Mouse (Mus musculus): ENCODE results near the gene Lrrc42. TPM values are rescaled to one million over a fixed set of nuclear protein-coding genes. Genes with fewer than 3 reads are reported as not detected.

Gene Lrrc42
- polyA plus RNA-seq, 1 experiment = 0.53 TPM

DNA sequence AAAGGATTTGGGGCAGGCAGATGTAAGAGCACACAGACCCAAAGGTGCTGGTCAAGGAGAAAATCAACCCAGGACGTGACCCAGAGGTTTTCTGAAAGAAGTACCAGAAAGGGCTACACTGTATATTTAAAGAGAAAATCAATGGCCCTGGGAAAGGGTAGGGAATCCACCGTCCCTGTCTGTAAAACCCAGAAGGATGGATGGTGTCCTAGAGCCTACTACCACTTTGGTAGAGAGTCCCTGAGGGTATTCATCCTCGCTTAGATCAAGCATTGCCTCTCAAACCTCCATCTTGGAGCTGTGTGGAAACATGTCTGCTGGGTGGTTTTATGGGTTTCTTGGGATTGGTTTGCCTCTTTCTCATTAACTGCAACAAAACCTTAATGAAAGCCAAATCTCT lies 1.1 kb upstream of the Lrrc42 start:
- Histone ChIP-seq H3K4me3 (replicated peaks) (peak overlapping the region; percentile 84), H3K4me1 (ENCODE audit: control insufficient read depth) (peaks cover 42% of the 10 kb centered on the region), H3K36me3 (ENCODE audit: control insufficient read depth) (no peaks in the 10 kb centered on the region), H3K27me3 (ENCODE audit: control insufficient read depth) (peaks cover 3% of the 10 kb centered on the region; the same call in 1 of the 2 replicates), H3K9me3 (ENCODE audit: control insufficient read depth, low read length) (no peaks in the 10 kb centered on the region)
- TF ChIP-seq GATA1 (IDR thresholded peaks at IDR 0.05; ENCODE audit: low read length) (no peak), TAL1 (IDR thresholded peaks at IDR 0.05; ENCODE audit: low read length) (no peak)

DNA sequence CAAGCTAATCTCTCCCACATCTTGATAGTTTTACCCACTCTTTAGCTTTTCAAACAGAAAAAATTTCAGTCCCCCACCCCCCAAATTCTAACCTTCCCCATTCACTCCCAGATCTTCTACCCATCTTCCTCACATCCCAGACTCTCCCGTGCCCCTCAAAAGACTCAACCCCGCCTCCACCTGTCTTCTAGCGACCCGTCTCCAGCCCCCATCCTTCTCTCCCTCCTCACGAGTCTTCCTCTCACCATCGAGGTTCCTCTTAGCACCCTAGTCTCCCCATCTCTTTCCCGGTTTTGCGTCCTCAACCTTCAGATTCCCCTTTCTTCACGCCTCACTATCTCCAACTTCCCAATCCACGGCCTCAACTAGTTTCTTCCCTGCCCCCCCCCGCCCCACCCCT lies 810 bp downstream of the Lrrc42 start:
- Histone ChIP-seq H3K4me3 (replicated peaks) (peak overlapping the region; percentile 84), H3K27me3 (ENCODE audit: control insufficient read depth) (peaks cover 3% of the 10 kb centered on the region; the same call in 1 of the 2 replicates), H3K9me3 (ENCODE audit: control insufficient read depth, low read length) (no peaks in the 10 kb centered on the region), H3K36me3 (ENCODE audit: control insufficient read depth) (0 out of 2 replicates have a peak, but pooled peaks cover 1% of the 10 kb centered on the region), H3K4me1 (ENCODE audit: control insufficient read depth) (peaks cover 47% of the 10 kb centered on the region)
- TF ChIP-seq GATA1 (IDR thresholded peaks at IDR 0.05; ENCODE audit: low read length) (no peak), TAL1 (IDR thresholded peaks at IDR 0.05; ENCODE audit: low read length) (no peak)

DNA sequence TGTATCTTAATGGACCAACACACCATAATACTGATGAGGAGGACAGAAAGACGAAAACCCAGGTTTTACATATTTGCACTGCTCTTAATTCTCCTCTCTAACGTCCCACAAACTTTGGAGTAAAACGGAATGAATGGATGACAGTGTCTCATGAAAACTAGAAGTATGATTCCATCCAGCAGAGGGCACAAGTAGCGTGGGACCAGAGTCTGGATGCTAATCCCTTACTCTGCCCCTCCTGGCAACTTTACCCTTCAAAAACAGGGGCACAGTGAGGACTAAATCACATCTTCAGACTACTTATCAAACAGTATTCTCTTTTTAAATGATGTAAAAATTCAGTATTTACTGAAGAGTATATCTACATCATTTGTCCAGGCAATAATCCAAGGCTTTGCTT lies 2.8 kb downstream of the Lrrc42 start:
- no peak for TF ChIP-seq GATA1 (IDR thresholded peaks at IDR 0.05; ENCODE audit: low read length)
- no peak for TF ChIP-seq TAL1 (IDR thresholded peaks at IDR 0.05; ENCODE audit: low read length)
- Histone ChIP-seq H3K4me3 (replicated peaks) (no peak overlapping the region), H3K36me3 (ENCODE audit: control insufficient read depth) (peaks cover 8% of the 10 kb centered on the region), H3K4me1 (ENCODE audit: control insufficient read depth) (peaks cover 48% of the 10 kb centered on the region), H3K27me3 (ENCODE audit: control insufficient read depth) (peaks cover 3% of the 10 kb centered on the region; the same call in 1 of the 2 replicates), H3K9me3 (ENCODE audit: control insufficient read depth, low read length) (no peaks in the 10 kb centered on the region)

DNA sequence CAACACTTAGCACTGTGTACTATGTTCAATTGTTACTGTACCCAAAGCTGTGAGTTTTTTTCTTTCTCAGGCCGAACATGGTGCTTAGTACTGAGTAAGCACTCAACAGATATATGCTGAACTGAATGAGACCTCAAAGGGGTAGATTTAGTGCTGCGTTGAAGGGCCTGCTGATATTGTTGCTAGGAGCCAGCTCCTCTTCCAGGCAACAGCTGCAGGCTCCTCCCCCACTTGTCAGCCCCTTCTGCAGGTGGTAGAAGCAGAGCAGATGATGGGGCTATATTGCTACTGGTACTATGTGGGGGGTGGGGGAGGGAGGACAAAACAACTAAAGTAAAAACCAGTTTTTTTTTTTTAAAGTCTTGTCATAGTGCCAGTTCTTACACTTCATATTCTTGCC lies 3.9 kb downstream of the Lrrc42 start:
- Histone ChIP-seq H3K9me3 (ENCODE audit: control insufficient read depth, low read length) (no peaks in the 10 kb centered on the region), H3K36me3 (ENCODE audit: control insufficient read depth) (peaks cover 13% of the 10 kb centered on the region), H3K4me1 (ENCODE audit: control insufficient read depth) (peaks cover 47% of the 10 kb centered on the region), H3K27me3 (ENCODE audit: control insufficient read depth) (peaks cover 2% of the 10 kb centered on the region; the same call in 1 of the 2 replicates), H3K4me3 (replicated peaks) (no peak overlapping the region)
- TF ChIP-seq TAL1 (IDR thresholded peaks at IDR 0.05; ENCODE audit: low read length) = no peak

DNA sequence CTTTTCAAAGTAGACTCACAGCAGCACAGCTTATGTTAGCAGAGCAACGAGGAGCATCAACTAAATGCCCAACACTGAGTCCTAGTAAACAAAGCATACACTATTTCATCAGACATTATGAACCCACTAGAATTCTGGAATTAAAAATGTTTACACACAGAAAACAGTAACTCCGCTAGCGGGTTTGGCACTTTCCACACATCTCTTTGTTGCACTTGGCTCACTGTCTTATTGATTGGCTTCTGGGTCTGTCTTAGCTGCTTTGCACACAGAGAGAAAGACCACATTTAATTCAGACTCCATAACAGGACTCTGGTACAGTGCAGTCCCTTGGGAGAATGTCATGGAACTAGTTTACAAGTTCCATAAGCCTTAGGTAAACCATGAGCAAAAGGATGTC lies 5.3 kb downstream of the Lrrc42 start:
- peaks cover 41% of the 10 kb centered on the region for H3K4me1 ChIP-seq (ENCODE audit: control insufficient read depth)
- TF ChIP-seq GATA1 (IDR thresholded peaks at IDR 0.05; ENCODE audit: low read length) (no peak), TAL1 (IDR thresholded peaks at IDR 0.05; ENCODE audit: low read length) (no peak)
- H3K9me3 ChIP-seq (ENCODE audit: control insufficient read depth, low read length) = no peaks in the 10 kb centered on the region

GRCm38 (mm10) chr4:107247110-107247509 lies 6.2 kb downstream of the Lrrc42 start:
- H3K4me1 ChIP-seq (ENCODE audit: control insufficient read depth) = peaks cover 31% of the 10 kb centered on the region
- no peak for TF ChIP-seq GATA1 (IDR thresholded peaks at IDR 0.05; ENCODE audit: low read length)
- no peak for TF ChIP-seq TAL1 (IDR thresholded peaks at IDR 0.05; ENCODE audit: low read length)

More for the DNA sequence above, 5.3 kb downstream of the Lrrc42 start:
- Histone ChIP-seq H3K36me3 (ENCODE audit: control insufficient read depth) (peaks cover 18% of the 10 kb centered on the region), H3K4me3 (replicated peaks) (no peak overlapping the region), H3K27me3 (ENCODE audit: control insufficient read depth) (no peaks in the 10 kb centered on the region)

DNA sequence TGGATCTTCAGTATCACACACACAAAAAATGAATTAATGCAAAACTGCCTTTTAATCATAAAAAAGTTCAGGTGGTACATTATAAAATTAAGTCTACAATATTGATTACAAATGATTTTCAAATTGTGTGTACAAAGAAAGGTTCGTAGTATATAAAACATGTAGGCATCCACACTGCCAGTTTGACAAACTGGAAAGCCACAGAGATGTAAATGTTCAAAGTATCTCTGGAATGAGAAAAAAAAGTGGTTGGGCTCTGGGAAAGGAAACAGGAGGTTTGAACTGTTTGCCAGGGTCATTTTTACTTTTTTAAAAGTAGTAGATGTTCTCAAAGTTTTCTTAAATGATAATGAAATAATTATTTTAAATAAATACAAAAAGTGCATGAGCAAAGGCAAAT lies 7.3 kb downstream of the Lrrc42 start:
- Histone ChIP-seq H3K4me3 (replicated peaks) (no peak overlapping the region), H3K9me3 (ENCODE audit: control insufficient read depth, low read length) (no peaks in the 10 kb centered on the region), H3K4me1 (ENCODE audit: control insufficient read depth) (peaks cover 21% of the 10 kb centered on the region), H3K27me3 (ENCODE audit: control insufficient read depth) (no peaks in the 10 kb centered on the region), H3K36me3 (ENCODE audit: control insufficient read depth) (peaks cover 20% of the 10 kb centered on the region)
- no peak for TF ChIP-seq GATA1 (IDR thresholded peaks at IDR 0.05; ENCODE audit: low read length)
- no peak for TF ChIP-seq TAL1 (IDR thresholded peaks at IDR 0.05; ENCODE audit: low read length)

More at GRCm38 (mm10) chr4:107247110-107247509, 6.2 kb downstream of the Lrrc42 start:
- Histone ChIP-seq H3K27me3 (ENCODE audit: control insufficient read depth) (no peaks in the 10 kb centered on the region), H3K9me3 (ENCODE audit: control insufficient read depth, low read length) (no peaks in the 10 kb centered on the region), H3K36me3 (ENCODE audit: control insufficient read depth) (peaks cover 18% of the 10 kb centered on the region), H3K4me3 (replicated peaks) (no peak overlapping the region)

- Histone ChIP-seq H3K27me3 (ENCODE audit: control insufficient read depth) (no peaks in the 10 kb centered on the region), H3K4me1 (ENCODE audit: control insufficient read depth) (peaks cover 15% of the 10 kb centered on the region), H3K9me3 (ENCODE audit: control insufficient read depth, low read length) (no peaks in the 10 kb centered on the region), H3K4me3 (replicated peaks) (no peak overlapping the region), H3K36me3 (ENCODE audit: control insufficient read depth) (peaks cover 25% of the 10 kb centered on the region)
- no peak for TF ChIP-seq TAL1 (IDR thresholded peaks at IDR 0.05; ENCODE audit: low read length)
Observed at GRCm38 (mm10) chr4:107245368-107245767, 8.0 kb downstream of the Lrrc42 start.

- H3K9me3 ChIP-seq (ENCODE audit: control insufficient read depth, low read length) = no peaks in the 10 kb centered on the region
- no peak for TF ChIP-seq TAL1 (IDR thresholded peaks at IDR 0.05; ENCODE audit: low read length)
- no peak for TF ChIP-seq GATA1 (IDR thresholded peaks at IDR 0.05; ENCODE audit: low read length)
- H3K4me1 ChIP-seq (ENCODE audit: control insufficient read depth) = peaks cover 4% of the 10 kb centered on the region
- H3K27me3 ChIP-seq (ENCODE audit: control insufficient read depth) = no peaks in the 10 kb centered on the region
- peaks cover 39% of the 10 kb centered on the region for H3K36me3 ChIP-seq (ENCODE audit: control insufficient read depth)
- H3K4me3 ChIP-seq (replicated peaks) = no peak overlapping the region
Observed at GRCm38 (mm10) chr4:107243365-107244333, 9.7 kb downstream of the Lrrc42 start.

Measured in erythroblast, embryonic 14.5 days (primary cell).